Mouse (Mus musculus) liver, postnatal 0 days (tissue): ENCODE measurements around the gene Hlcs. TPM values are rescaled to one million over a fixed set of nuclear protein-coding genes. Genes with fewer than 3 reads are reported as not detected.

Experiments
- ATAC-seq: fragments of 200-750 bp; cut with Nextera tagmentation; 2 replicates; pipeline ENCODE4 v1.8.0; 2017; ENCODE audit warnings: mild to moderate bottlenecking, moderate library complexity
- DNase-seq: peaks from one replicate; pipeline ENCODE4 v3.0.0-alpha.2; 2016
- H3K27ac ChIP-seq: fragments of 300-500 bp; sonication (generic); 2 replicates; pipeline ENCODE4 v1.5.1; 2014; ENCODE audit warnings: antibody characterized with exemption, moderate library complexity, mild to moderate bottlenecking, low read depth
- H3K27me3 ChIP-seq: fragments of 300-500 bp; sonication (generic); 2 replicates; pipeline ENCODE4 v1.6.1; 2014; ENCODE audit warnings: low read length, control low read depth, mixed read lengths; ENCODE audit not compliant: insufficient read depth
- H3K36me3 ChIP-seq: fragments of 300-500 bp; sonication (generic); replicated peaks from 2 replicates; pipeline ENCODE4 v1.6.1; 2014; ENCODE audit warnings: mild to moderate bottlenecking, control low read depth, low read length, moderate library complexity, mixed read lengths; ENCODE audit not compliant: insufficient read depth
- H3K4me1 ChIP-seq: fragments of 300-500 bp; sonication (generic); 2 replicates; pipeline ENCODE4 v1.6.1; 2014; ENCODE audit warnings: antibody characterized with exemption, mild to moderate bottlenecking, control low read depth; ENCODE audit not compliant: insufficient read depth
- H3K4me2 ChIP-seq: fragments of 300-500 bp; sonication (generic); 2 replicates; pipeline ENCODE4 v1.6.1; 2014; ENCODE audit warnings: low read depth, mild to moderate bottlenecking, low read length, moderate library complexity, mixed read lengths
- H3K4me3 ChIP-seq: fragments of 300-500 bp; sonication (generic); 2 replicates; pipeline ENCODE4 v1.5.1; 2014; ENCODE audit warnings: low read depth, low read length
- H3K9ac ChIP-seq: fragments of 300-500 bp; sonication (generic); replicated peaks from 2 replicates; pipeline ENCODE4 v1.6.1; 2014; ENCODE audit warnings: mild to moderate bottlenecking, moderate library complexity
- H3K9me3 ChIP-seq: fragments of 300-500 bp; sonication (generic); 2 replicates; pipeline ENCODE4 v1.6.1; 2016; ENCODE audit warnings: mild to moderate bottlenecking, control low read depth, low read length, mixed read lengths
- CTCF ChIP-seq: sonication (generic); IDR thresholded peaks from 2 replicates; pipeline ENCODE4 v1.5.1; 2016; ENCODE audit warnings: antibody characterized with exemption, low read depth
- EP300 ChIP-seq: IDR thresholded peaks from 2 replicates; pipeline ENCODE4 v1.6.1; 2016; ENCODE audit warnings: antibody characterized with exemption, low read depth, mild to moderate bottlenecking
- WGBS: fragments of 180-500 bp; shearing (Covaris S2); extraction: QIAGEN DNeasy Blood & Tissue Kit; methylation state at CpG from one replicate; pipeline ENCODE4 v1.1.7; 2014; ENCODE audit not compliant: insufficient replicate concordance; 5-methylcytosine and 5-hydroxymethylcytosine counted together
- polyA plus RNA-seq: library from polyadenylated mRNA; unstranded; fragments of >200 nt; fragmentation: Nextera tagmentation; extraction: Ambion mirVana; gene quantifications from 2 replicates; pipeline ENCODE4 v1.2.1, GENCODE M21; 2015

The Hlcs gene
- polyA plus RNA-seq, 1 experiment from 2014 or later = 2.9 TPM

DNA sequence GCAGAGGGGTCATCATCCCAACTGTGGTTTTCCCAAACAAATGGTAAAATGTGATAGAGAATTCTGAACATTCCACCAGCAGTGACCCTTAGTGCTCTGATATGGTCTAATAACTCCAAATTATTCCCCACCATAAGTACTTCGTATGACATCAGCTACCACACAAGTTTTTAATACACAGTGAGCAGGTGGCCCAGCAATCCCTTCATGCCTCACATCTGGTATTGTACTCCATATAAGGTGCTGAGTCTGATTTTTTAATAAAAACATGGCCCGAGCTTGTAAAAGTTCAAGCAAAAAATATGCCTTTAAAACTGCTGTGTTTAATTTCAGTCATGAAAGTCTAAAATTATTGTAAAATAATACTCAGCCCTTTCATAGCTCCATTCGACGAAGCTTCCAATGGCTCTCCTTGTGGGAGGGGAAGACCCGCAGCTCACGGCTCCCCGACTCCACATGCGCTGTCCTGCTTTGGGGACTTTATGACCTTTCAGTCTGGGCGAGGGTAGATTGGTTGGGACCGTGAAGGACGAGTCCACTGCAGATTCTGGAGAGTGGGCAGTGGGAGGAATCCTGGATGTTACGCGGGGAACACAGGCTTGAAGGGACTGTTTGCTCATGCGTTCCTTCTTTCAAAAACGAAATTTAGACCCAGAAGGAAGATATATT lies 102.5 kb downstream of the Hlcs start:
- Histone ChIP-seq H3K27ac (no peak overlapping the region), H3K4me3 (no peak overlapping the region), H3K36me3 (no peaks in the 10 kb centered on the region), H3K27me3 (no peaks in the 10 kb centered on the region), H3K9ac (no peak overlapping the region), H3K4me2 (no peak overlapping the region), H3K9me3 (no peaks in the 10 kb centered on the region), H3K4me1 (0 out of 2 replicates have a peak, but pooled peaks cover 2% of the 10 kb centered on the region)
- WGBS = 87% methylated on average over 15 of the region's 15 CpGs
- no peak for ATAC-seq
- DNase-seq = no peak
- TF ChIP-seq CTCF (no peak), EP300 (no peak)

DNA sequence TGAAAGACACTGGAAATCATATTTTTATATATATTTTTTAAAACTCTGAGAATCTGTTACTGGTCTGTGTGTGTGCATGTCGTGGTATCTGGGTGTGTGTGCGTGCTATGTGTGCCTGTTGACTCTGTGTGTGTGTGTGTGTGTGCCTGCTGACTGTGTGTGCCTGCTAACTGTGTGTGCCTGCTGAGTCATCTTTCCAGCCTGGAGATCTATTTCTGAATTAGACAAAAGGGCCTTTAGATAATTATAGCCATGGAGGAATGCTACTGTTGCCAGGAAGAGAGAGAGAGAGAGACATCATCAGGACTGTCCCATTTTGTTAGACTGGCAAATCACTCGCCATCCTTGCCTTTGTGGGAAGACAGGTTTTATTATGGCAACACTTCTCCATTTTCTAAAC lies 103.7 kb downstream of the Hlcs start:
- no peak overlapping the region for H3K27ac ChIP-seq
- H3K9ac ChIP-seq = no peak overlapping the region
- ATAC-seq = peak; percentile 53; the same call in 1 of the 2 replicates
- H3K4me3 ChIP-seq = no peak overlapping the region
- no peaks in the 10 kb centered on the region for H3K27me3 ChIP-seq
- H3K4me2 ChIP-seq = no peak overlapping the region
- H3K9me3 ChIP-seq = no peaks in the 10 kb centered on the region
- WGBS = 53% methylated on average over 3 of the region's 3 CpGs
- TF ChIP-seq EP300 = no peak
- no peak for TF ChIP-seq CTCF
- DNase-seq = no peak
- H3K36me3 ChIP-seq = no peaks in the 10 kb centered on the region
- 0 out of 2 replicates have a peak, but pooled peaks cover 2% of the 10 kb centered on the region for H3K4me1 ChIP-seq

DNA sequence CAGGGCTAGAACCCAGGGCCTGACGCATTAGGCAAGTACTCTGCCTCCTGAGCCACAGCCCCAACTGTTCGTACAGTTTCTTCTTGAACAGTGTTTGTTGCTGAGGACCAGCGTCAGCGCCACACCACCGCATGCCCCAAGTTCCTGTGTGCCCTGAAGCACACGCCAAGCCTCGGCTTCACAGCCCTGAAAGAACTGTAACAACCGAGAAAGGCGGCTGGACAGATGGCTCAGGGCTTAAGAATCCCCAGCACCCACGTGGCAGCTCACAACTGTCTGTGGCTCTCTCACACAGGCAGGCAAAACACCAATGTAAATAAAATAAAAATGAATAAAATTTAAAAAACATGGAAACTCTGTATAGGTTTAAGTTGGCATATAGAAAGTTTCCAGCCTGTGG lies 104.5 kb downstream of the Hlcs start:
- Histone ChIP-seq H3K36me3 (no peaks in the 10 kb centered on the region), H3K27ac (no peak overlapping the region), H3K27me3 (no peaks in the 10 kb centered on the region), H3K9ac (no peak overlapping the region), H3K9me3 (no peaks in the 10 kb centered on the region), H3K4me2 (no peak overlapping the region), H3K4me1 (0 out of 2 replicates have a peak, but pooled peaks cover 2% of the 10 kb centered on the region), H3K4me3 (no peak overlapping the region)
- no peak for DNase-seq
- WGBS = 86% methylated on average over 10 of the region's 10 CpGs
- TF ChIP-seq EP300 = no peak
- no peak for TF ChIP-seq CTCF
- no peak for ATAC-seq

DNA sequence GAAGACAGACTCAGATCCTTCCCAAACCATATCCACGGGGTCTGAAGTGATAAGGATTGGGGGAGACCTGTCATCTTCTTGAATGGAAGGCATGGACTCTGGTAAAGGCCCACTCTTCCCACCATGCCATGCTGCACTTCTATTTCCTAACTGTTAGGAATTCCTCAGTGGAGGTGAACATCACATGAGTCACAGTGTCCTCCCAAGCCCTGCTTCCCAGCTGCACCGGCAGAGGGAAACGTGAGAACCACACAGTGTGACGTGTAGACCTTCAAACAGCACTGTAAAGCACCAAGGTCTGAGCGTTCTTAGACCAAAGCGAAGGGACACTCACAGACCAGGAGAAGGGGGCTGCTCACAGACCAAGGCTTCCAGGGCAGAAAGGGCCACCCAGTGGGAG lies 105.2 kb downstream of the Hlcs start:
- DNase-seq (no peak), ATAC-seq (no peak)
- Histone ChIP-seq H3K4me1 (0 out of 2 replicates have a peak, but pooled peaks cover 2% of the 10 kb centered on the region), H3K36me3 (no peaks in the 10 kb centered on the region), H3K4me2 (no peak overlapping the region), H3K27me3 (no peaks in the 10 kb centered on the region), H3K9me3 (no peaks in the 10 kb centered on the region), H3K9ac (no peak overlapping the region), H3K27ac (no peak overlapping the region), H3K4me3 (no peak overlapping the region)
- no peak for TF ChIP-seq EP300
- TF ChIP-seq CTCF = no peak
- WGBS = 77% methylated on average over 6 of the region's 6 CpGs

DNA sequence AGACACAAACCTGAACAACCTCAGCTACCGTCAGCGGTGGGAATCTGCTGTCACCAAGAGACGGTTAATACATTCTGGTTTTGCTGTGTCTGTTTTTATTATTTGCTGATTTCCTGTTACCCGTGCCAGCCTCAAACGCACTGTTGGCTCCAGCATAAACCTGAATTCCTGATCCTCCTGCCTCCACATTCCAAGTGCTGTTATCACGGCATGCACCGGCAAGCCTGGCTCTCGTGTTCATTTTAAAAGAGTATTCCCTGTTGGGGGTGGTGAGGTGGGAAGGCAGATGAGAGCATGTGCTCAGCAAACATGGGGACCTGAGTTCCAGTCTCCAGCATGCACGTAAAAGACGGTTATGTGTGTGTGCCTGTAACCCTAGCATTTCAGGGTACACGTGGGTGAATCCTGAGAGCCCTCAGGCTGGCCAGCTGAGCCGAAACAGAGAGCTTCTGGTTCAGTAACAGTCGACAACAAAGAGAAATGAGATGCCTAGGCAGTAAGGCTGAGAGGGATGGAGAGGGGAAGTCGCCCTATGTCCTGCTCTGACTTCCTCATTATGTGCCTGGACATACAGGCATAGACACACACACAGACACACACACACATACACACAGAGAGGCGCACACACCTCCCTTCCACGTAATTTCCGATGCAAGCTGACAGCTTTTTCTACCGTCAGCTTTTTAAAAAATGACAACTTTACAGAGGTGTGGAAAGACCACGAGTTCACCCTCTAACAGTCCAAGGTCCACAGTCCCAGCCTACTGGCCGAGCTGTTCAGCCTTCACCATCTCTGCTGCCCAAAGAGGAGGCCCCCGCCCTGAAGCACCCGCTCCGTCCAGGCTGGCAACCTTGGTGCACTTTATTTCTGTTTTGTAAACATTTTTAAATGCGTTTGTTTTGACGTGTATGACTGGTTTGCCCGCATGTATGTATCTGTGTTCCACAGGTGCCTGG lies 107.6 kb downstream of the Hlcs start:
- WGBS = 63% methylated on average over 26 of the region's 26 CpGs
- no peak overlapping the region for H3K27ac ChIP-seq
- H3K27me3 ChIP-seq = no peaks in the 10 kb centered on the region
- ATAC-seq (peak; percentile 43), DNase-seq (no peak)
- H3K9me3 ChIP-seq = no peaks in the 10 kb centered on the region
- H3K4me2 ChIP-seq = no peak overlapping the region
- H3K9ac ChIP-seq = no peak overlapping the region
- 0 out of 2 replicates have a peak, but pooled peaks cover 2% of the 10 kb centered on the region for H3K4me1 ChIP-seq
- no peaks in the 10 kb centered on the region for H3K36me3 ChIP-seq
- no peak for TF ChIP-seq EP300
- TF ChIP-seq CTCF = no peak
- H3K4me3 ChIP-seq = no peak overlapping the region

DNA sequence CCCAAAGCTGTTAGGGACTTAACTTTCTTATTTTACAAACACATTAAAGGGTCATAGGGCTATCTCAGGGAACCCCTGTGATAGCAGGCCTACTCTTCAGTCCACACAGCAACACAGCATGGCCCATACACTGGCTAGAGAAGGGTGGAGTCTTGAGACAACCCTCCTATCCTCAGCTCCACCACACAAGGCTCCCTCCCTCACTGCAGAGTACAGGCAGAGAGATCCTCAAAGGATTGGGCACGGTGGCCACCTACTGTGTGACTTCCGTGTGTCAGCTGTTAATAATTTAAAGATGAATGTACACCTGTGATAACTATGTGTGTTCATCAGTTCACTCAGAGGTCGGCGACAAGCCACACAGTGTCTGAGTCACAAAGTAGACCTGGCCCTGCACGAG lies 112.0 kb downstream of the Hlcs start:
- no peak for DNase-seq
- TF ChIP-seq CTCF (no peak), EP300 (no peak)
- H3K4me2 ChIP-seq = no peak overlapping the region
- no peaks in the 10 kb centered on the region for H3K27me3 ChIP-seq
- H3K4me3 ChIP-seq = no peak overlapping the region
- no peak overlapping the region for H3K27ac ChIP-seq
- no peaks in the 10 kb centered on the region for H3K4me1 ChIP-seq
- no peaks in the 10 kb centered on the region for H3K36me3 ChIP-seq
- WGBS = 68% methylated on average over 5 of the region's 5 CpGs
- no peaks in the 10 kb centered on the region for H3K9me3 ChIP-seq
- H3K9ac ChIP-seq = no peak overlapping the region
- ATAC-seq = no peak
